Mouse (Mus musculus): Measurements from ENCODE around the gene Mrgprh.

The Mrgprh gene

DNA sequence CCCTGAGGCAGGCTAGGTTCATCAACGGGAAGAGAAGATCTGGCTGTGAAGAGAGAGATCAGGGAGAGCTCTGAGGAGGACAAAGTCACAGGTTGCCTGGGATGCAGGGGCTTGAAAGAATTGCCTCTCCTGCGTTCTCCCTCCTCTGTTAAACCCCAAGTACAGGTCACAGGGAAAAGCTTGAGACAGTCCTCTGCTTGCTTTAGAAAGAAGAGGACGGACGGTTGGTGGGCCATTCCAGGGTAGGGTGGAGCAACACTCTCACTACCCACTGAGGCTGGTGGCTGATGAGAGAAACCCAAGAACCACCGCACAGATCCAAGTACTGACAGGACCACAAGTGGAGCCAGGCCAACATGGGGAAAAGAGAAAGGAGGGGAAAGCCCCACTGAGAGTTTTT is at the start of gene Mrgprh:
Gene Mrgprh (plus strand): TSS at position 301 of the 400 bp plus-strand sequence.
- no peak for DNase-seq

- no peak for DNase-seq
Measured at GRCm38 (mm10) chr17:12830351-12830750, 45.5 kb upstream of the Mrgprh start.

DNA sequence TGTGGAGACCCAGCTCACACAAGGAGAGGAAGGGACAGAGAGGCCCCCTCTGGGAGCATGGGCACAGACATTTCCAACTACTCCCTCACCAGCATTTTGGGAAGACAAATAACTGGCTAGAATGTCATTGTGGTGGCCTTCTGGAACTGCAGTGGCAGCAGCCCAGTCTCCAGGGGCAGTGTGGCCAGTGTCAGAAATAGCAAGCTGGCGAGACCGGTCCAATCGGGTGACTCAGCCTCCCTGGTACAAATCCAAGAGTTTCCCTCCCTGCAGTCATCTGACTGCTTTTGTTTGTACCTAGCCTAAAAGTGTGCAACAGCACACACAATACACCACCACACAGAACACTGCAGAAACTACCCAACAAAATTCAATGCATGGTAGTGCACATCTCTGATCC is 43.6 kb upstream of the Mrgprh start:
- peak in 1 of 2 experiments; percentile 36 for DNase-seq

DNA sequence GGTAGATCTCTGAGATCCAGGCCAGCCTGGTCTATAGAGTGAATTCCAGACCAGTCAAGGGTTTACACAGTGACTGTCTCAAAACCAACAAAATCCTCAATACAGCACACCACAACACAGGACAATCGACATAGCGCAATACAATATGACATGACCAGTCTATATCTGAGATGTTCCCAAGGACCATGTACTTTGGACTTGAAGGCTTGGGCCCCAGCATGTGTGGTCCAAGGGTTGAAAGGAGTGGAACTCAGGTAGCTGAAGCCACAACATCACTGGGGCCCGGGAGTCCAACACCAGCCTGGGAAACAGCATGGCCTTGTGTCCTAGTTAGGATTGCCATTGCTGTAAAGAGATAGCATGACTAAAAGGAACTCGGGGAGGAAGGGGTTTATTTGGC is 43.2 kb upstream of the Mrgprh start:
- peak in 1 of 2 experiments; percentile 53 for DNase-seq

DNA sequence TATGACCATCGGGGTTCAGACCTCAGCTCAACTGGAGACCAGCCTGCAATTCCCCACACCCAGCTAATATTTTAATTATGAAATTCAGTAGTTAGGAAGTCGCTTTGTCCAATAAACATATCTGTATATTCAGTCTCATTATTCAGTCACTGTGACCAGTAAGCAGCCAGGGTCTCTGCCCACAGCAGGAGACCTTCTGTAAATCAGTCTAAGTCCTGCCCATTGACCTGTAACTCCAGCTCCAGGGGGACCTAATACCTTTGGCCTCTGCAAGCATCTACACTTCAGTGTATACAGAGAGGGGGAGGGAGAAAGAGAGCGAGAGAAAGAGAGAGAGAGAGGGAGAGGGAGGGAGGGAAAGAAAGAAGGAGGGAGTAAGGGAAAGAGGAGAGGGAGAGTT is 41.5 kb upstream of the Mrgprh start:
- DNase-seq: peak; percentile 49 to 54

GRCm38 (mm10) chr17:12834826-12835225 is 41.0 kb upstream of the Mrgprh start:
- peak in 1 of 2 experiments; percentile 13 for DNase-seq

GRCm38 (mm10) chr17:12835738-12836137 is 40.1 kb upstream of the Mrgprh start:
- peak; percentile 29 to 56 for DNase-seq

GRCm38 (mm10) chr17:12839475-12840267 is 36.2 kb upstream of the Mrgprh start:
- DNase-seq: no peak

DNA sequence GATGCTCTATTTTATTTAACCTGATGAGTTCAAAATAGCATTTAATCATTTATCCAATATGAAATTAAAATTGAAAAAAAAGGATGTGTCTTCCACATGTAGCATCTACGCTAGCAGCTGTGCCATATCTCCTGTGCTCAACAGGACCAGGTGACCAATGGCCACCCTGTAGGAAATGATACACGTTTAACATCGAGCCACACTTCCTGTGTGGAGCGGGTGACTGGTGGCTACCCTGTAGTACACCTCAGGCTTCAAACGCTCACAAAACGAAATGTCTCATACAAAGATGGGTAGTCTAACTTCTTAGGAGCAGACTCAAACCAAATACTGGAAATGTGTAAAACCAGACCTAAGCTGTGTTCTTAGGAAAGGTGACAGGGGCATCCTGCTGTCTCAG is 32.0 kb upstream of the Mrgprh start:
- DNase-seq: no peak

DNA sequence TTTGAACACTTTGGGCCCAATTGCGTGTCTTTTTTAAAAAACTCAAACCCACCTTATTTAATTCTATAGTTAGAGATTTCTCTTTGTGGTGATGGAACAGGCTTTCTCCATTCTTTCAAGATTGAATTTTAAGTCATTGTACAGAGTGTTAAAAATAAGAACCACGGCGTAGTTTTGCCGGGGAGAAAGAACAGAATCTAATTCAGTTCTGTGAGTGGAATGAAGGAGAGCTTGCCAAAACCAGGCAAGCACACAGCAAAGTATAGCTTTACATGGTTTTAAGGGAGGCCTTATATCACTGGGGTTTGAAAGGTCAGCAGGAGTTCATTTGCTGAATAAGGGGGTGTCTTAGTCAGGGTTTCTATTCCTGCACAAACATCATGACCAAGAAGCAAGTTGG is 31.3 kb upstream of the Mrgprh start:
- no peak for DNase-seq

DNA sequence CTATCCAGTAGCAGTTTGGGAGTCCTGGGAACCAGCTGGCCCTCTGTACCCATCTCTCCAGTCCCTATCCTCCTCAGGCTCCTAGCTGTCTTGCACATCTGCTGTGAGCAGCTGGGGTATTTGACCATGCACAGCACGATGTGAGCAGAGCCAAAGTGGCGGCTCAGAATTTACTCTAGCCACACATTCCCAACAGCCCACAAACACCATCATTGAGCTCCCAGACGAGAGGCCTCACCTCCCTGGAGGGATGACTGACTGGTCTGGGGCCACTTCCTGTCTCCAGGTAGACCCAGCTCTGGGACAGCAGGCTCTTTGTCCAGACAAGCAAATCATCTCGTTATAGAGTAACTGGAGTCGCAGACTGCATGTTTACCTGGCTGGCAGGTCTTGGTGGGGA is 30.0 kb upstream of the Mrgprh start:
- peak in 1 of 2 experiments; percentile 33 for DNase-seq

- DNase-seq: peak; percentile 65 to 76
Measured at GRCm38 (mm10) chr17:12846474-12846873, 29.4 kb upstream of the Mrgprh start.

- DNase-seq: no peak
Measured at GRCm38 (mm10) chr17:12847736-12848135, 28.1 kb upstream of the Mrgprh start.

DNA sequence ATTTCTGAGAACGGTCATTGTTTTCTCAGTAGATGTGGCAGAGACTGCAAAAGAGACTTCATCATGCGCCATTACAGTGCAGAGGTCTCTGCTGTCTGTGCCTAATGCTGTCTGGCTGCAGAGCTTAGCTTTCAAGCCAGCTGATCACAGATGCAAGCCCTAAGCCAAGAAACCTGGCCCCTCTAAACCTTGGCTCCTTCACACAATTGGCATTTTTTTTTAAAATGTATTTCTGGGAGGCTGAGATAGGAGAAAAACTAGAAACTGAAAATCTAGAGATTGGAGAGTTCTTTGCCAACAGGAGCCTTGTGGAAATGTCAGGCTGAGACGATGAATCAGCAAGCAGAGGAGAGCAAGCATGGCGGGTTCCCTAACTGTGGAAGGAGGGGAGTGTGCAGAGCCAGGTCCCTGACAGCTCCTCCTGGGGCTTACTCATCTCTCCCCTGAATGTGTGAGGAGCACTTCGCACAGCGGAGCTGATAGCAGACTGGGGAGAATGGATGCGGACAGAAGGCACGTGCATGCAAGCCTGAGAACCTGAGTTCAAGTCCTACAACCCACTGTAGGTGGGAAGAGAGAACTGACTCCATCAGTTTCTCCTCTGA is 26.0 kb upstream of the Mrgprh start:
- DNase-seq: no peak

GRCm38 (mm10) chr17:12851689-12852088 is 24.1 kb upstream of the Mrgprh start:
- DNase-seq: no peak

DNA sequence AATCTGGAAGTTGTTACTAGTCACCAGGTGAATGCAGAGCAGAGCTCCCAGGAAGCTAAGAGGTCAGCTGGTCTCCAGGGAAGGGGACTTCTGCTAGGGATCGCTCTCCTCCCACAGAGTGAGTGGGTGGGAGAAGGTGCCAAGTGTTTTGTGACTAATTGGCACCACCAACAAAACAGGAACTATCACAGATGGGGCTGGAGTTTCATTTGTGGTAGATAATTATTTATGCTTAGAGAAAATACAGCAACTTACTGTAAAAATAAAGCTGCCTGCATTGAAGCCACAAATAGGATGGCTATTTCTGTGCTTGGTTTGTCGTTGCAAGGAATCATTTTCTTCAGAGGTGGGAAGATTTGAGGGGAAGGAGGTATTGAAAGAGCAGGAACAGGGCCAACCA is 22.0 kb upstream of the Mrgprh start:
- DNase-seq: no peak

DNA sequence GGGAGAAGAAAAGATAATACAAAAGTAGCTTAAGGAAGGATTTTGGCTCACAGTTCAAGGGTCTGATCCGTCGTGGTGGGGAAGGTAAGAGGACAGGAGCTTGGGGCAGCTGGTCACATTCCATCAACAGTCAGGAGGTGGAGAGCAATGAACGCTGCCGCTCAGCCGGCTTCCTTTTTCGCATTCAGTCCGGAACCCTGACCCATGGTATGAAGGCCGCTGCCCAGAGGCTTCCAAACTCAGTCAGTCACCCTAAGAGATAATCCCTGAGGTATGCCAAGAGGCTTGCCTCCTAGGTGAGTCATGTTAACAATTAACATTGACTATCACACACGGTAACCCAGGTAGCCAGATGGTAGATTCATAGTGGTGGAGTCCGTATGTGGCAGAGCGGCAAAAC is 21.4 kb upstream of the Mrgprh start:
- peak; percentile 28 to 59 for DNase-seq

GRCm38 (mm10) chr17:12857395-12857794 is 18.4 kb upstream of the Mrgprh start:
- no peak for DNase-seq

DNA sequence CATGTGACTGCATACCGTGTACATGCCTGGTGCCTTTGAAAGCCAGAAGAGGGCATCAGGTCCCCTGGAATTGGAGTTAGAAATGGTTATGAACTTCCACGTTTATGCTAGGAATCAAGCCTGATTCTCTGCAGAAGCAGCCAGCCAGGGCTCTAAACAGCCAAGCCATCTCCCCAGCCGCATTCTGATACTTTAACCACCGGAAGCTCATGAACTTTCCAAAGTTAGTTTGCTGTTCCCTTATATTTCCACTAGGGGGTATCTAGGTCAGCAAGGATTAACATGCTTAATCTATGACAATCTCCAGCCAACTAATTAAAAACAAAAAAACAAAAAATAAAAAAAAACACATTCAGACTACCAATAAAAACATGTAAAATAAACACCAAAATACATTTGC is 17.8 kb upstream of the Mrgprh start:
- peak in 1 of 2 experiments; percentile 35 for DNase-seq

GRCm38 (mm10) chr17:12859006-12859520 is 16.8 kb upstream of the Mrgprh start:
- peak; percentile 50 to 67 for DNase-seq

DNA sequence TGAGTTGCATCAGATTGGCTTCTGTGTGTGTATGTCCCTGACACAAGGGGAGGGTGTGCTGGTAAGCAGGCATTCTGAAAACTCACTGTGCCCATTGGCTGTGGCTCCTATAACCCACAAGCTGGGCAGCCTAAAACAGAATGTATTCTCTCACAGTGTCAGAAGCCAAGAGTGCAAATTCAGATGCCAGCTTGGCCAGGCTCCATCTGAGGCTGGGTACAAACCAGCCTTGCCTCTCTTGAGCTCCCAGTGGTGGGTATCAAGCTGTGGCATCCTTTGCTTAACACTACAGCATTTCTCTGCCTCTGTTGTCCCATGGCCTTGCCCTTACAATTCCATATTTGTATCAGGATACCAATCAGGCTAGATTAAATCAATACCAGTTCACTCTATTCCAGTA is 11.7 kb upstream of the Mrgprh start:
- no peak for DNase-seq

DNA sequence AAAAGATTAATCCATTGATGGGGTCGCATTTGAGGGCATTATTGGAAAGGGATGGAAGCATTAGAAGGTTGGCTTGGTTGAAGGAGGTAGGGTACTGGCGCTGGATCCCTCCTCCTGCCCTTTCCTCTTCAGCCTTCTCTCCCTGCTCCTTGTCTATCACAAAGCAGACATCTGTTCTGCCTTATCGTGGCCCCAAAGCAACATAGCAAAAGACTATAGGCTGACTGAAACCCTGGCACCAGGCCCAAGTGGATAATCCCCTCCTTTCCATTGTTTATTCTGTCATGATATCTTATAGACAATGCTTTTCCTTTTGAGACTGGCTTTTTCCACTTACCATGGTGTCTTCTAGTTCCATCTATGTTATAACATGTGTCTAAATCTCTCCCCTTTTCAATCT is 10.4 kb upstream of the Mrgprh start:
- DNase-seq: no peak

DNA sequence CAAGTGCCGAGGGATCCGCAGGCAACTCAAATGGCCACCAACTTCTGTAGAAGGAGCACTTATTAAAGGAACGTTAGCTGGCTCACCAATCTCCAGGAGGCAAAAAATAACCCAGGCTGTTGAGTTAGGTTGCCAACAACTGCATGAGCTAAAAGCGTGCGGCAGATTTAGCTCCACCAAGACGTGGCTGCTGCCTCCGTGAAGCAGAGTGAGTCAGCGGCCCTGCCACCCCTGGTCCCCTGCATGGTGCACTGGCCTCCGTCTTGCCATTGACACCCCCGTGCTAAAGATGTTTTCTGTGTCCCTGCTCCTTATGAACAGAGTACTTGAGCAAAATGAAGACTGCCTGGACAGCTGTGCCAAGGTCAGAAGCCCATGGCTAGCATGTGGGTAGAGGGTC is 9.0 kb upstream of the Mrgprh start:
- DNase-seq: no peak

DNA sequence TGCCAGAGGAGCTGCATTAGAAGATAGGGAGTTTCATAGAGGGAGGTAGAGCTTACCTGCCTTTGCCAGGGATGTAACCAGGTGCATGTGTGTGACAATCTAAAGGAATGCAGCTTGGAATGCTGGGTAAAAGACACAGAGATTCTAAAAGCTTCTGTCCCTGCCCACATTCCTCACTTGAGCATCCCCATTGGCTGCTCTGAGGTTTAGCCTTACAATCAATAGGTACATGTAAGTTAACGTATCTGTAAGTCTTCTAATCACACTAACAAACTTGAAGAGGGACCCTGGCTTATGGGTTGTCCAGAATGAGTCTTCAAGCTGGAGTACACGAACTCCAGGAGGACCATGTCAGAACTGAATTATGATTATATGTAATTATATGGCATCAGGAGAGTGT is 7.8 kb upstream of the Mrgprh start, which contains the start of gene Mas1:
Gene Mas1 (minus strand): TSS at position 101 of the 400 bp plus-strand sequence.
- DNase-seq: no peak

All from kidney, postnatal 36 days (tissue).